Mouse (Mus musculus) neural tube, embryonic 13.5 days (tissue): ENCODE measurements around the gene Ak5. TPM values are rescaled to one million over a fixed set of nuclear protein-coding genes. Genes with fewer than 3 reads are reported as not detected.
"Not testable (repeated sequence)": the region's sequence is repeated elsewhere in the genome, so short reads cannot be mapped to it uniquely, and the experiment has no call there.

Experiments used
- ATAC-seq: fragments of 200-750 bp; cut with Nextera tagmentation; 2 replicates; pipeline ENCODE4 v1.8.0; 2017; ENCODE audit warnings: low read depth, mild to moderate bottlenecking, moderate TSS enrichment, moderate library complexity
- H3K27ac ChIP-seq: fragments of 300-500 bp; sonication (generic); replicated peaks from 2 replicates; pipeline ENCODE4 v1.5.1; 2015; ENCODE audit warnings: moderate library complexity, mild to moderate bottlenecking, inconsistent platforms
- H3K27me3 ChIP-seq: fragments of 300-500 bp; sonication (generic); 2 replicates; pipeline ENCODE4 v1.6.1; 2015; ENCODE audit warnings: mild to moderate bottlenecking, inconsistent platforms
- H3K36me3 ChIP-seq: fragments of 300-500 bp; sonication (generic); 2 replicates; pipeline ENCODE4 v1.6.1; 2015; ENCODE audit warnings: mild to moderate bottlenecking, inconsistent platforms
- H3K4me1 ChIP-seq: fragments of 300-500 bp; sonication (generic); replicated peaks from 2 replicates; pipeline ENCODE4 v1.6.1; 2015; ENCODE audit warnings: inconsistent platforms
- H3K4me2 ChIP-seq: fragments of 300-500 bp; sonication (generic); 2 replicates; pipeline ENCODE4 v1.6.1; 2015; ENCODE audit warnings: inconsistent platforms, mild to moderate bottlenecking, moderate library complexity
- H3K4me3 ChIP-seq: fragments of 300-500 bp; sonication (generic); 2 replicates; pipeline ENCODE4 v1.5.1; 2015; ENCODE audit warnings: mild to moderate bottlenecking, inconsistent platforms
- H3K9ac ChIP-seq: fragments of 300-500 bp; sonication (generic); 2 replicates; pipeline ENCODE4 v1.6.1; 2015; ENCODE audit warnings: moderate library complexity, mild to moderate bottlenecking, inconsistent platforms
- H3K9me3 ChIP-seq: fragments of 300-500 bp; sonication (generic); 2 replicates; pipeline ENCODE4 v1.6.1; 2016; ENCODE audit warnings: inconsistent platforms
- WGBS: fragments of 180-500 bp; shearing (Covaris S2); methylation state at CpG from one replicate; pipeline ENCODE4 v1.1.7; 2015; 5-methylcytosine and 5-hydroxymethylcytosine counted together
- polyA plus RNA-seq: library from polyadenylated mRNA; unstranded; fragments of >200 nt; fragmentation: Nextera tagmentation; extraction: Ambion mirVana; gene quantifications from 2 replicates; pipeline ENCODE4 v1.2.1, GENCODE M21; 2015

Ak5 gene
- 7.2 and 7.3 TPM in 2 replicates for polyA plus RNA-seq

DNA sequence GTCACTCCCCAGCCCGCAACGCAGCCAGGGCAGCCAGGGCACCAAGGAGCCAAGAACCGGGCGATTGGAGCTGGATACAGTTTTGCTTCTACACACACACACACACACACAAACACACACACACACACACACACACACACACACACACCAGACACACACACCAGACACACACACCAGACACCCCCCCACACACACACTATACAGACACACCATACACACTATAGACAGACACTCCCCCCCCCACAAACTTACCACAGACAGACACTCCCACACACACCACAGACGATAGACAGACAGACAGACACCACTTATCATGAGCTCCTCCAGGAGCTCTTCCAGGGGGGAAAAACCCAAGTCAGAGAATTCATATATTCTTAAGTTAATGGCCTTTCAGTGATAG, at the start of gene Ak5:
Ak5 (minus strand) TSS at position 122 of the 400 bp plus-strand sequence.
- ATAC-seq: peak; percentile 56; the same call in 1 of the 2 replicates
- peaks cover 42% of the 10 kb centered on the region for H3K27me3 ChIP-seq
- H3K36me3 ChIP-seq: no peaks in the 10 kb centered on the region
- H3K4me1 ChIP-seq: peaks cover 8% of the 10 kb centered on the region
- H3K9ac ChIP-seq: peak within 1 kb of the TSS; percentile 75
- WGBS: 3% methylated on average over 5 of the region's 5 CpGs
- H3K4me3 ChIP-seq: peak within 1 kb of the TSS; percentile 60
- peak within 1 kb of the TSS; percentile 79 for H3K4me2 ChIP-seq
- no peak within 1 kb of the TSS for H3K27ac ChIP-seq
- no peaks in the 10 kb centered on the region for H3K9me3 ChIP-seq

DNA sequence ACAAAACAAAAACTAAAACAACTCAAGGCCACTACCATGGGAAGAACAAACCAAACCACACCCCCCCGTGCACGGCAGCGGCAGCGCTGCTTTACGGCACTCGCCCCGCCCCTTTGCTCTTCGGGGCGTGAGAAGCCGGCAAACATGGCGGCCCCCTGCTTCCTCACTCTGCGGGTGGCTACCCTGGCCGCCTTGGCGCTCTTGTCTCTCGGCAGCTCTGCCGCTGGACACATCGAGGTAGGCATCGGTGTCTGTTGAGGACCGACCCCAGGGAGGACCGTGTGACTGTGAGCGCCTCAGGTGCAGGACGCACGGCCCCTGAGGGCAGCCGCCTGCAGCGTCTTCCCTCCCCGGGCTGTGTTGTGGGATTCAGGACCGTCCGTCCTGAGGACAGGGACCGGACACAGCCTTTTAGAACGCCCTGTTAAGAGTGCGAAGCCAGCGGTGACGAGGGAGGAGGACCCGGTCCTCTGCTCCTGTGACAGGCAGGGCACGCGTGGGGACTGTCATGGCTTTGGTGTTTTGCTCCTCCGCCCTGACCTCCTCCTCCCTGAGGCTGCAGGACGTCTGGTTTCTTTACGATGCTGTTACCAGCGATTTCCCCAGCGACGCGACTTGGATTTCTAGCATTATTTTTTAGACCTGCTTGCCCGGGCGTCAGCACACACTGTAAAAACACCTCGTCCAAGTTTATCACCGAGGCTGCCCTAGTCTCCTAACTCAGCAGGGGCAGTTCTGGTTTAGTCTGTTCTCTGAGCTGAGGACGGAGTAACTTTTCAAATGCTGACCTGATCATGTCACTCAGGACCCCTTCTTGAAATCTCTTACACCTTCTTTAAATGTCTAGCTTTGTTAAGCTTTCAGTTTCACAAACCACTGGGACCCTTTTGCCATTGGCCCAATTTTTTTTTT, 46.1 kb upstream of the Ak5 start, which contains the start of gene Pigk:
Pigk (plus strand) TSS at position 110 of the 912 bp plus-strand sequence.
- no peaks in the 10 kb centered on the region for H3K9me3 ChIP-seq
- peak within 1 kb of the TSS; percentile 87 for H3K9ac ChIP-seq
- WGBS: under 1% methylated on average over 48 of the region's 48 CpGs
- H3K27ac ChIP-seq: peak within 1 kb of the TSS; percentile 53
- peak; percentile 84 for ATAC-seq
- peak within 1 kb of the TSS; percentile 76 for H3K4me2 ChIP-seq
- peak within 1 kb of the TSS; percentile 83 for H3K4me3 ChIP-seq
- peaks cover 11% of the 10 kb centered on the region for H3K4me1 ChIP-seq
- no peaks in the 10 kb centered on the region for H3K36me3 ChIP-seq
- H3K27me3 ChIP-seq: 0 out of 2 replicates have a peak, but pooled peaks cover 5% of the 10 kb centered on the region

DNA sequence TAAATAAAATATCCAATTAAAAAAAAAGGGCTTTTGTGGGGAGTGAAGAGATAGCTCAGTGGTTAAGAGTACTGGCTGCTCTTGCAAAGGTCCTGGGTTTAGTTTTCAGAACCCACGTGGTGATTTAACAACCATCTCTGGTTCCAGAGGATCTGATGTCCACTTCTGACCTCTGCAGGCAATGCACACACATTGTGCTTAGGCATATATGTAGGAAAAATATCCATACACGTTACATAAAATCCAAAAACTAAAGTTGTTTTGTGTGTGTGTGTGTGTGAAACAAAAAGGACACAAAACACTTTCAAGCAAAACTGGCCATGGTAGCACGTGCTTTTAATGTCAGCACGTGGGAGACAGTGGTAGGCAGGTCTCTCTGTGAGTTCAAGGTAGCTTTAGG, 44.8 kb upstream of the Ak5 start:
- no peak overlapping the region for H3K4me3 ChIP-seq
- no peaks in the 10 kb centered on the region for H3K9me3 ChIP-seq
- no peak overlapping the region for H3K27ac ChIP-seq
- 77% methylated on average over 4 of the region's 4 CpGs for WGBS
- H3K9ac ChIP-seq: no peak overlapping the region
- ATAC-seq: no peak
- H3K4me1 ChIP-seq: peaks cover 11% of the 10 kb centered on the region
- H3K36me3 ChIP-seq: no peaks in the 10 kb centered on the region
- no peak overlapping the region for H3K4me2 ChIP-seq
- 0 out of 2 replicates have a peak, but pooled peaks cover 5% of the 10 kb centered on the region for H3K27me3 ChIP-seq

DNA sequence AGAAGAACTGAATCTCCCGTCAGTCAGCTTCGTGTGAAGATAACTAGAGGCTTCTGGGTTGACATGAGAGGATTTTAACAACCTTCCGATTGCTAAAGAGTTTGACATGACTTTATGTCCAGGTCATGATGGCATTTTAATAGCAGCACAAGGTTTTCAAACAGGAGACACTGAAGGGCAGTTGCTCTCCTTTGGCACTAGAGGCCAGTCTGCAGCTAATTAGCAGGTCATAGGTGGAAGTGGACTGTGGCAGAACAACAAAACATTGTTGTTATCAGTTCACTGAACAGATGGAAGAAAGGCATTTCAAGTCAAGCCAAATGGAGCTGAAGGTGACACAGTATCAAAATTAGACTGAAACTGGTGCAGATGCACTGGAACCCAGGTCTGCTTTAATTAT, 41.8 kb upstream of the Ak5 start:
- H3K27me3 ChIP-seq: 0 out of 2 replicates have a peak, but pooled peaks cover 5% of the 10 kb centered on the region
- no peak overlapping the region for H3K4me2 ChIP-seq
- H3K36me3 ChIP-seq: no peaks in the 10 kb centered on the region
- no peak overlapping the region for H3K9ac ChIP-seq
- H3K4me3 ChIP-seq: no peak overlapping the region
- H3K4me1 ChIP-seq: peaks cover 6% of the 10 kb centered on the region
- H3K9me3 ChIP-seq: no peaks in the 10 kb centered on the region
- no peak overlapping the region for H3K27ac ChIP-seq
- ATAC-seq: no peak
- WGBS: 82% methylated on average over 3 of the region's 3 CpGs

GRCm38 (mm10) chr3:152707321-152707823, 39.2 kb upstream of the Ak5 start:
- no peak overlapping the region for H3K9ac ChIP-seq
- WGBS: 84% methylated on average over 5 of the region's 5 CpGs
- 0 out of 2 replicates have a peak, but pooled peaks cover 5% of the 10 kb centered on the region for H3K27me3 ChIP-seq
- no peak for ATAC-seq
- H3K36me3 ChIP-seq: no peaks in the 10 kb centered on the region
- H3K4me2 ChIP-seq: no peak overlapping the region
- H3K27ac ChIP-seq: no peak overlapping the region
- H3K4me1 ChIP-seq: no peaks in the 10 kb centered on the region
- no peaks in the 10 kb centered on the region for H3K9me3 ChIP-seq
- no peak overlapping the region for H3K4me3 ChIP-seq

DNA sequence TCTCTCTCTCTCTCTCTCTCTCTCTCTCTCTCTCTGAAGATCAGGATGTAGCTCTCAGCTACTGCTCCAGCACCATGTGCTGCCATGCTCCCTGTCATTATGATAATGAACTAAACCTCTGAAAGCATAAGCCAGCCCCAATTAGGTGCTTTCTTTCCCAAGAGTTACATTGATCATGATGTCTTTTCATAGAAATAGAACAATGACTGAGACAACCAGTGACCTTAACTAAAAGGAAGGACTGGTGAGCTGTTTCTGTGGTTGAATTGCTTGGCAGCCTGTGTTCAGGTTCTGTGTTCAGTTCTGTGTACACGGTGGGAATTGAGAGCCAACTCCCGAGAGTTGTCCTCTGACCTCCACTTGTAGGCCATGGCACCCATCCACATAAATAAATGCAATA, 38.7 kb upstream of the Ak5 start:
- no peak for ATAC-seq
- no peaks in the 10 kb centered on the region for H3K4me1 ChIP-seq
- no peaks in the 10 kb centered on the region for H3K36me3 ChIP-seq
- no peak overlapping the region for H3K9ac ChIP-seq
- H3K27ac ChIP-seq: no peak overlapping the region
- H3K9me3 ChIP-seq: no peaks in the 10 kb centered on the region
- 81% methylated on average over 2 of the region's 2 CpGs for WGBS
- 0 out of 2 replicates have a peak, but pooled peaks cover under 1% of the 10 kb centered on the region for H3K27me3 ChIP-seq
- no peak overlapping the region for H3K4me2 ChIP-seq
- H3K4me3 ChIP-seq: no peak overlapping the region

DNA sequence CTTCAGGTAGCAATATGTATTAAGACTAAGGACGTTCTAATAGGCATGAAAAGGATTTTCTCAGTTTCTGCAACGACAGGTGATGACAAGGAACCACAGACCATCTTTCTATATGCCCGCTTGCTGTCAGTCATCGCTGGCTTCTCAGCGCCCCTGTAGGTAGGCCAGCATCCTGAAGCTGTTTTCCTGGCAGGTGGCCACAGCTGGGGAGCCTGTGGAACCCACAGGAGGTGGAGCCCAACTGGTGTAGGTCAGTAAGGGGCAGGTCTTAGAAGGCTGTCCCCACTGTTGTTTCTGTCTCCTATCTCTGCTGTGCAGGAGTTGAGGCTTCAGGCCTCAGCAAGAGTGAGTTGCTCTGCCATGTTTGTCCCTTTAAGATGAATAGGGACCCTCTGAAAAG, 37.7 kb upstream of the Ak5 start:
- Histone ChIP-seq H3K9me3 (no peaks in the 10 kb centered on the region), H3K27me3 (no peaks in the 10 kb centered on the region), H3K36me3 (no peaks in the 10 kb centered on the region), H3K4me2 (no peak overlapping the region), H3K4me3 (no peak overlapping the region), H3K27ac (no peak overlapping the region), H3K9ac (no peak overlapping the region), H3K4me1 (no peaks in the 10 kb centered on the region)
- ATAC-seq: no peak
- 80% methylated on average over 5 of the region's 5 CpGs for WGBS

- Histone ChIP-seq H3K9ac (no peak overlapping the region), H3K27ac (no peak overlapping the region), H3K27me3 (no peaks in the 10 kb centered on the region), H3K9me3 (no peaks in the 10 kb centered on the region), H3K4me1 (no peaks in the 10 kb centered on the region), H3K4me2 (peak overlapping the region; percentile 32), H3K36me3 (no peaks in the 10 kb centered on the region), H3K4me3 (no peak overlapping the region)
- no peak for ATAC-seq
- 51% methylated on average over 8 of the region's 8 CpGs for WGBS
Observed at GRCm38 (mm10) chr3:152702274-152702843, 34.2 kb upstream of the Ak5 start.

GRCm38 (mm10) chr3:152701536-152701935, 33.4 kb upstream of the Ak5 start:
- not testable (repeated sequence) for H3K27ac ChIP-seq, ATAC-seq, H3K9me3 ChIP-seq, H3K36me3 ChIP-seq, H3K27me3 ChIP-seq, H3K4me1 ChIP-seq, H3K9ac ChIP-seq, H3K4me3 ChIP-seq, H3K4me2 ChIP-seq
- 94% methylated on average over 8 of the region's 8 CpGs for WGBS

GRCm38 (mm10) chr3:152699261-152699660, 31.1 kb upstream of the Ak5 start:
- Histone ChIP-seq H3K9ac (no peak overlapping the region), H3K4me1 (no peaks in the 10 kb centered on the region), H3K36me3 (no peaks in the 10 kb centered on the region), H3K4me3 (no peak overlapping the region), H3K27ac (no peak overlapping the region), H3K27me3 (no peaks in the 10 kb centered on the region), H3K4me2 (no peak overlapping the region), H3K9me3 (no peaks in the 10 kb centered on the region)
- 63% methylated on average over 8 of the region's 8 CpGs for WGBS
- no peak for ATAC-seq

DNA sequence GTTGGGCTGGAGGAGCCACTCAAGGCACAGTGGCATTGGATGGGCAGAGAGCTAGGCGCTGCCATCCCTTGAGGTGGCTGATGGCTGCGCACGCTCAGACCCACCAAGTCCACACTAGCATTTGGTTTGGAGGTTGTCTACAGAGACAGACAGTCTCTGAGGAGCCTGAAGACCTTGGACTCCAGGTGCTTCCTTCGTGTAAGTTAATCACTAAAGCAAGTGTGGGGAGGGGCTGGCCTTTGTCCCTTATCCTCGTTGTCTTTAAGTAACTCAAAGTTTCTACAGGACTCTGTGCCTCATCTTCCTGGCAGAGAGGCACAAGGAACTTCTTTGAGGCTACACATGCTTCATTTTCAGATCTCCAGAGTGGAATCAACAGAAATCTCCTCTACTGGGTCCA, 29.9 kb upstream of the Ak5 start:
- Histone ChIP-seq H3K36me3 (no peaks in the 10 kb centered on the region), H3K27me3 (no peaks in the 10 kb centered on the region), H3K9ac (no peak overlapping the region), H3K4me1 (no peaks in the 10 kb centered on the region), H3K4me3 (no peak overlapping the region), H3K27ac (no peak overlapping the region), H3K4me2 (no peak overlapping the region), H3K9me3 (no peaks in the 10 kb centered on the region)
- 84% methylated on average over 5 of the region's 5 CpGs for WGBS
- ATAC-seq: no peak

- H3K9ac ChIP-seq: no peak overlapping the region
- H3K27ac ChIP-seq: no peak overlapping the region
- H3K4me2 ChIP-seq: no peak overlapping the region
- no peak overlapping the region for H3K4me3 ChIP-seq
- no peaks in the 10 kb centered on the region for H3K27me3 ChIP-seq
- 95% methylated on average over 3 of the region's 3 CpGs for WGBS
- no peak for ATAC-seq
- H3K4me1 ChIP-seq: no peaks in the 10 kb centered on the region
- H3K36me3 ChIP-seq: no peaks in the 10 kb centered on the region
- H3K9me3 ChIP-seq: no peaks in the 10 kb centered on the region
Observed at GRCm38 (mm10) chr3:152694950-152695349, 26.8 kb upstream of the Ak5 start.
